Mouse (Mus musculus) forebrain, embryonic 13.5 days (tissue): ENCODE data around the gene Srarp. TPM values are rescaled to one million over a fixed set of nuclear protein-coding genes. Genes with fewer than 3 reads are reported as not detected.
A peak's percentile ranks its signal among the peaks of the same experiment; 100 is the strongest.

Experiments used
- ATAC-seq: fragments of 200-750 bp; cut with Nextera tagmentation; 2 replicates; pipeline ENCODE4 v1.8.0; 2017
- H3K27ac ChIP-seq: fragments of 300-500 bp; sonication (generic); 2 replicates; pipeline ENCODE4 v1.5.1; 2015; ENCODE audit warnings: inconsistent platforms, mild to moderate bottlenecking, moderate library complexity
- H3K27me3 ChIP-seq: fragments of 300-500 bp; sonication (generic); 2 replicates; pipeline ENCODE4 v1.6.1; 2015; ENCODE audit warnings: mild to moderate bottlenecking, inconsistent platforms
- H3K36me3 ChIP-seq: fragments of 300-500 bp; sonication (generic); 2 replicates; pipeline ENCODE4 v1.6.1; 2015; ENCODE audit warnings: mild to moderate bottlenecking, inconsistent platforms; ENCODE audit not compliant: poor library complexity, severe bottlenecking
- H3K4me1 ChIP-seq: fragments of 300-500 bp; sonication (generic); 2 replicates; pipeline ENCODE4 v1.6.1; 2015; ENCODE audit warnings: inconsistent platforms
- H3K4me2 ChIP-seq: fragments of 300-500 bp; sonication (generic); 2 replicates; pipeline ENCODE4 v1.6.1; 2015; ENCODE audit warnings: inconsistent platforms, mild to moderate bottlenecking, moderate library complexity
- H3K4me3 ChIP-seq: fragments of 300-500 bp; sonication (generic); 2 replicates; pipeline ENCODE4 v1.5.1; 2015; ENCODE audit warnings: mild to moderate bottlenecking, inconsistent platforms
- H3K9ac ChIP-seq: fragments of 300-500 bp; sonication (generic); 2 replicates; pipeline ENCODE4 v1.6.1; 2015; ENCODE audit warnings: mild to moderate bottlenecking, inconsistent platforms
- H3K9me3 ChIP-seq: fragments of 300-500 bp; sonication (generic); replicated peaks from 2 replicates; pipeline ENCODE4 v1.6.1; 2016; ENCODE audit warnings: inconsistent platforms
- WGBS: fragments of 180-500 bp; shearing (Covaris S2); methylation state at CpG from one replicate; pipeline ENCODE4 v1.1.7; 2015; 5-methylcytosine and 5-hydroxymethylcytosine counted together
- polyA plus RNA-seq: library from polyadenylated mRNA; unstranded; fragments of >200 nt; fragmentation: Nextera tagmentation; extraction: Ambion mirVana; gene quantifications from 2 replicates; pipeline ENCODE4 v1.2.1, GENCODE M21; 2015

The Srarp gene
- polyA plus RNA-seq, 1 experiment from 2014 or later = not detected

DNA sequence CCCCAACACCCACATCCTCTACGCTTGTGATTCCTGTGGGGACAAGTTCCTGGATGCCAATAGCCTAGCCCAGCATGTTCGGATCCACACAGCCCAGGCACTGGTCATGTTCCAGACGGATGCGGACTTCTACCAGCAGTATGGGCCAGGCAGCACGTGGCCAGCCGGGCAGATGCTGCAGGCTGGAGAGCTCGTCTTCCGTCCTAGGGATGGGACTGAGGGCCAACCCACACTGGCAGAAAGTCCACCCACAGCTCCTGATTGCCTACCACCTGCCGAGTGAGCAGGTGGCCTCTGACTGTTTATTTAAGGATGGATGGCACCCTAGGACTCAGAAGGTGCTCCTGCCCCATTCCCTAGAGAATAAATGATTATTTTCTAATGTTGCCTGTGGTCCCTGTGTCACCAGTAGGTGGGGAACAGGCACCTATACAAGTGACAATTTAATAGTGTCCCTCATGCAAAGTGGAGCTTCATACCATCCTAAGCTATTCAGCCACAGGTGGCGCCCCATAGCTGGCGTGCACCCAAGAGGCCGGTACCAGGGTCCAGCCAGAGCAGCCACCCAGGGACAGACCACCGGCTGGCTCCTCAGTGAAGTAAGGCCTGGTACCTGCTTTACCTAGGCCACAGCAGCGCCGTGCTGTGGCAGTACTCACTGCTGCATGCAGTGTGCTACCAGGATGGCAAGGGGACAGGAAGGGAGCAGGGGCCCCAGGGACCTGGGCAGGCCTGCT is 31.1 kb upstream of the Srarp start:
- Histone ChIP-seq H3K4me2 (no peak overlapping the region), H3K36me3 (peaks cover 99% of the 10 kb centered on the region), H3K4me1 (no peaks in the 10 kb centered on the region), H3K27ac (no peak overlapping the region), H3K27me3 (no peaks in the 10 kb centered on the region), H3K9me3 (no peaks in the 10 kb centered on the region; the same call in 1 of the 2 replicates), H3K4me3 (no peak overlapping the region), H3K9ac (no peak overlapping the region)
- 85% methylated on average over 15 of the region's 15 CpGs for WGBS
- ATAC-seq = no peak

- WGBS = 93% methylated on average over 16 of the region's 16 CpGs
- H3K4me2 ChIP-seq = no peak overlapping the region
- H3K27ac ChIP-seq = no peak overlapping the region
- no peak overlapping the region for H3K4me3 ChIP-seq
- peaks cover 99% of the 10 kb centered on the region for H3K36me3 ChIP-seq
- H3K9ac ChIP-seq = no peak overlapping the region
- no peak for ATAC-seq
- no peaks in the 10 kb centered on the region for H3K27me3 ChIP-seq
- no peaks in the 10 kb centered on the region; the same call in 1 of the 2 replicates for H3K9me3 ChIP-seq
- peaks cover 2% of the 10 kb centered on the region; the same call in 1 of the 2 replicates for H3K4me1 ChIP-seq
Observed at GRCm38 (mm10) chr4:141466289-141466795, 30.4 kb upstream of the Srarp start.

GRCm38 (mm10) chr4:141465512-141466288 is 29.8 kb upstream of the Srarp start:
- ATAC-seq = no peak
- 91% methylated on average over 34 of the region's 34 CpGs for WGBS
- Histone ChIP-seq H3K36me3 (peaks cover 94% of the 10 kb centered on the region), H3K27me3 (no peaks in the 10 kb centered on the region), H3K4me2 (no peak overlapping the region), H3K9me3 (no peaks in the 10 kb centered on the region), H3K27ac (no peak overlapping the region), H3K9ac (no peak overlapping the region), H3K4me3 (no peak overlapping the region), H3K4me1 (peaks cover 8% of the 10 kb centered on the region)

- Histone ChIP-seq H3K4me3 (no peak overlapping the region), H3K4me2 (no peak overlapping the region), H3K9ac (no peak overlapping the region), H3K9me3 (no peaks in the 10 kb centered on the region), H3K4me1 (peaks cover 13% of the 10 kb centered on the region), H3K27me3 (no peaks in the 10 kb centered on the region), H3K36me3 (peaks cover 93% of the 10 kb centered on the region), H3K27ac (no peak overlapping the region)
- WGBS = 79% methylated on average over 16 of the region's 16 CpGs
- no peak for ATAC-seq
Observed at GRCm38 (mm10) chr4:141464722-141465121, 28.8 kb upstream of the Srarp start.

GRCm38 (mm10) chr4:141463472-141463871 is 27.6 kb upstream of the Srarp start:
- H3K36me3 ChIP-seq = peaks cover 84% of the 10 kb centered on the region
- WGBS = 89% methylated on average over 14 of the region's 14 CpGs

DNA sequence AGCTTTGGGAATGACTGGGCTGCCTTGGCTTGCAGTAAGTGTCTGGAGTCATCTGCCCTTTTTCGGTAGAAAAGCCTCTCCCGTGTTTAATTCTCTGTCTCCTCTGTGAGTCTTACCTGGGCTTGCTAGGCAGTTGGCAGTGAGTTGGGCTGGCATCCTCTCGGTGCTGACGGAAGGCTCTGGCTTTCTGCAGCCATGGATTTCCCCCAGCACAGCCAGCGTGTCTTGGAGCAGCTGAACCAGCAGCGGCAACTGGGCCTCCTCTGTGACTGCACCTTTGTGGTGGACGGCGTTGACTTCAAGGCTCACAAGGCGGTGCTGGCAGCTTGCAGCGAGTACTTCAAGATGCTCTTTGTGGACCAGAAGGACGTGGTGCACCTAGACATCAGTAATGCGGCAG is 25.7 kb upstream of the Srarp start:
- Histone ChIP-seq H3K9me3 (no peaks in the 10 kb centered on the region), H3K27me3 (no peaks in the 10 kb centered on the region), H3K4me3 (no peak overlapping the region), H3K36me3 (peaks cover 68% of the 10 kb centered on the region), H3K4me2 (no peak overlapping the region), H3K9ac (no peak overlapping the region), H3K27ac (no peak overlapping the region), H3K4me1 (peaks cover 32% of the 10 kb centered on the region)
- WGBS = 82% methylated on average over 12 of the region's 12 CpGs
- ATAC-seq = no peak

More at GRCm38 (mm10) chr4:141463472-141463871, 27.6 kb upstream of the Srarp start:
- Histone ChIP-seq H3K4me1 (peaks cover 21% of the 10 kb centered on the region), H3K27ac (no peak overlapping the region), H3K4me3 (no peak overlapping the region), H3K4me2 (no peak overlapping the region), H3K9ac (no peak overlapping the region), H3K27me3 (no peaks in the 10 kb centered on the region), H3K9me3 (no peaks in the 10 kb centered on the region)
- ATAC-seq = no peak

- H3K4me1 ChIP-seq = peaks cover 32% of the 10 kb centered on the region
- no peaks in the 10 kb centered on the region for H3K9me3 ChIP-seq
- H3K4me3 ChIP-seq = no peak overlapping the region
- WGBS = 38% methylated on average over 12 of the region's 12 CpGs
- ATAC-seq = 0 out of 2 replicates have a peak, but pooled peaks have one; percentile 16
- no peak overlapping the region for H3K9ac ChIP-seq
- H3K27ac ChIP-seq = peak overlapping the region; percentile 44; the same call in 1 of the 2 replicates
- H3K4me2 ChIP-seq = no peak overlapping the region
- H3K27me3 ChIP-seq = no peaks in the 10 kb centered on the region
- peaks cover 67% of the 10 kb centered on the region for H3K36me3 ChIP-seq
Observed at GRCm38 (mm10) chr4:141461088-141461487, 25.2 kb upstream of the Srarp start.

GRCm38 (mm10) chr4:141460481-141460880 is 24.6 kb upstream of the Srarp start:
- H3K27ac ChIP-seq = 0 out of 2 replicates have a peak overlapping the region, but pooled peaks have one; percentile 44
- H3K9ac ChIP-seq = no peak overlapping the region
- H3K4me2 ChIP-seq = no peak overlapping the region
- no peaks in the 10 kb centered on the region for H3K27me3 ChIP-seq
- no peak overlapping the region for H3K4me3 ChIP-seq
- 92% methylated on average over 4 of the region's 4 CpGs for WGBS
- H3K36me3 ChIP-seq = peaks cover 61% of the 10 kb centered on the region
- no peak for ATAC-seq
- peaks cover 32% of the 10 kb centered on the region for H3K4me1 ChIP-seq
- H3K9me3 ChIP-seq = no peaks in the 10 kb centered on the region

GRCm38 (mm10) chr4:141459766-141460165 is 23.9 kb upstream of the Srarp start:
- H3K9ac ChIP-seq = no peak overlapping the region
- 86% methylated on average over 9 of the region's 9 CpGs for WGBS
- no peak overlapping the region for H3K4me2 ChIP-seq
- peaks cover 58% of the 10 kb centered on the region for H3K36me3 ChIP-seq
- no peaks in the 10 kb centered on the region for H3K27me3 ChIP-seq
- H3K27ac ChIP-seq = no peak overlapping the region
- no peak overlapping the region for H3K4me3 ChIP-seq
- no peak for ATAC-seq
- peaks cover 32% of the 10 kb centered on the region for H3K4me1 ChIP-seq
- no peaks in the 10 kb centered on the region for H3K9me3 ChIP-seq

DNA sequence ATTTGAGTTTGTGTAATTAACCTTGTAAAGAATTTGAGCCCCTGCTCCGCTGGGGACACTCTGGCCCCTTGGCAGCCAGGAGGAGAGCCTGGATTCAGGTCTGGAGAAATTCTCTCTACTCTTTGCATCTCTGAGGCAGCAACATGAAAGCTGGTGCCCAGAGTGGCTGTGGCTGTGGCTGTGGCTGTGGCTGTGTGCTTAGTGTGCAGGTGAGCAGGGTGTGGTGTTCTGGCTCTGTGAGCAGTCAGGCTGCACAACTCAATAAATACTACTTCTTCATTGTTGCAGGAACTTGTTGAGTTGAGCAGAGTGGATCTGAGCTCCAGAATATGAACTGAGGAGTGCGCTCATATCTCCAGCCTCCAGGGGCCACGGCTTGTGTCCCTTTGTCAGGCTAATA is 23.0 kb upstream of the Srarp start:
- no peaks in the 10 kb centered on the region for H3K9me3 ChIP-seq
- no peak overlapping the region for H3K4me2 ChIP-seq
- peak overlapping the region; percentile 38; the same call in 1 of the 2 replicates for H3K27ac ChIP-seq
- H3K27me3 ChIP-seq = no peaks in the 10 kb centered on the region
- no peak overlapping the region for H3K4me3 ChIP-seq
- peaks cover 56% of the 10 kb centered on the region for H3K36me3 ChIP-seq
- 63% methylated on average over 3 of the region's 3 CpGs for WGBS
- peaks cover 32% of the 10 kb centered on the region for H3K4me1 ChIP-seq
- no peak overlapping the region for H3K9ac ChIP-seq
- ATAC-seq = 0 out of 2 replicates have a peak, but pooled peaks have one; percentile 4

DNA sequence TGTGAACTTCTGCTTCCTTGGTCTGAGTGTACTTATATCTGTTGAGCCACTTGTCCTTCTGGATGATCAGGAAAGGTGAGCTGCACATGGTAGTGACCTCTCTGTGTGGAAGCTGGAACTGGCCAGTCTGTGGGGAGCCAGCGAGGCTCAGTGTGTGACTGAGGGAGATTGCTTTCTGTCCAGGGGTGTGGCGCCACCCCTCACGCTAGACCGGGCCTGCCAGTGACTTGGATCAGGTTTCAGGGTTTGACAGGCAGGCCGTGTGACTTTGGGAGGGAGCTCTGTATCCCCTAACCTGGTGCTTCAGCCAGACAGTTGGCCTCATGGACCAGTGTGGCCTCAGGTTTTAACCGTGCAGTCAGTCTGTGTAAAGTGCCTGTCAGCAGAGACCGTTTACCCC is 22.3 kb upstream of the Srarp start:
- no peaks in the 10 kb centered on the region for H3K9me3 ChIP-seq
- no peak overlapping the region for H3K4me3 ChIP-seq
- peak; percentile 27; the same call in 1 of the 2 replicates for ATAC-seq
- H3K4me2 ChIP-seq = no peak overlapping the region
- H3K27me3 ChIP-seq = no peaks in the 10 kb centered on the region
- peaks cover 56% of the 10 kb centered on the region for H3K36me3 ChIP-seq
- H3K27ac ChIP-seq = peak overlapping the region; percentile 38; the same call in 1 of the 2 replicates
- peaks cover 32% of the 10 kb centered on the region for H3K4me1 ChIP-seq
- peak overlapping the region; percentile 5; the same call in 1 of the 2 replicates for H3K9ac ChIP-seq
- 10% methylated on average over 7 of the region's 7 CpGs for WGBS
